Mouse (Mus musculus) regulatory T cell (primary cell): ENCODE measurements around the gene Gm765.

Experiments
- in situ Hi-C: fragments of 300-600 bp; cut with MboI, MseI; formaldehyde crosslinking; loops from one replicate; pipeline ENCODE4 v1.15.1; 2025; ENCODE audit warnings: high pct_unique_total_duplicates

Gm765 gene

GRCm38 (mm10) chr6:98221970-98222369 lies 120.6 kb downstream of the Gm765 start:
- in situ Hi-C loops: no loop called here

GRCm38 (mm10) chr6:98212225-98212624 lies 130.3 kb downstream of the Gm765 start:
- in situ Hi-C loops: no loop called here

GRCm38 (mm10) chr6:98210237-98210636 lies 132.3 kb downstream of the Gm765 start:
- in situ Hi-C loops: no loop called here

GRCm38 (mm10) chr6:98208051-98208450 lies 134.5 kb downstream of the Gm765 start:
- in situ Hi-C loops: no loop called here

GRCm38 (mm10) chr6:98198706-98199105 lies 143.8 kb downstream of the Gm765 start:
- in situ Hi-C loops: no loop called here

- in situ Hi-C loops: no loop called here
Observed at GRCm38 (mm10) chr6:98190745-98191442, 151.7 kb downstream of the Gm765 start.
